Mouse (Mus musculus): ENCODE data around the gene Safb2. TPM values are rescaled to one million over a fixed set of nuclear protein-coding genes. Genes with fewer than 3 reads are reported as not detected.

Safb2 gene
- total and polyA plus RNA-seq, 3 experiments: 36.8 to 47.5 (median 43.1) TPM

DNA sequence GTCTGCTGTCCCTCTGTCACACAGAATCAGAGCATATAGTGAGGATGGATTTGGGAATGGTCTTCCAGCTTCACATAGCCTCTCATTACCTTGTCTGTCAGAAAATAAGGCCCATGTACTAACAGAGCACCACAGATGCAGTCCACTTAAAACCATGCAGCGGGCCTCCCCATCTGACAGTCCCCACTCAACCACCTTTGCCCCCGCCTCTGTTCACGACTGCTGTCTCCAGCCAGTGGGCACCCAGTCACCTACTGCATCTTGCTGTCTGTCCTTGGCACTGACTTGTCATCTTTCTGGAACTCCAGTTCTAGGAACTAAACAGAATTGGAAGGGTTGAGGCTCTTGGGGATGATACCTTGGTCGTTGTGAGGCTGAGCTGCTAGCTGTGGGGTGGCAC is 4.5 kb upstream of the Safb2 start:
- WGBS: 91% methylated on average over 4 of the region's 4 CpGs
- H3K27me3 ChIP-seq (ENCODE audit: control insufficient read depth, insufficient read depth, low read length): no peaks in the 10 kb centered on the region
- no peak overlapping the region for H3K27ac ChIP-seq
- H3K4me1 ChIP-seq (ENCODE audit: control insufficient read depth, insufficient read depth, low read length): peaks cover 15% of the 10 kb centered on the region
- H3K36me3 ChIP-seq (ENCODE audit: control insufficient read depth, insufficient read depth, low read length): peaks cover 23% of the 10 kb centered on the region
- intact Hi-C loops (cut with DNase I): loop anchor here (2.0 kb wide), 1 partner anchor 80 kb away; no protein-coding TSS in a partner anchor
- TF ChIP-seq POLR2A (IDR thresholded peaks at IDR 0.05; ENCODE audit: insufficient read depth, low read depth, low read length): no peak
- no peak for TF ChIP-seq EP300 (IDR thresholded peaks at IDR 0.05; ENCODE audit: insufficient read depth, low read depth, low read length)
- TF ChIP-seq CTCF (IDR thresholded peaks at IDR 0.05): no peak
- H3K9ac ChIP-seq (ENCODE audit: low read depth, low read length): no peak overlapping the region
- H3K4me3 ChIP-seq: no peak overlapping the region
- peaks cover 15% of the 10 kb centered on the region for H3K79me2 ChIP-seq (replicated peaks; ENCODE audit: control insufficient read depth, insufficient read depth, low read length)
- no peak for DNase-seq

DNA sequence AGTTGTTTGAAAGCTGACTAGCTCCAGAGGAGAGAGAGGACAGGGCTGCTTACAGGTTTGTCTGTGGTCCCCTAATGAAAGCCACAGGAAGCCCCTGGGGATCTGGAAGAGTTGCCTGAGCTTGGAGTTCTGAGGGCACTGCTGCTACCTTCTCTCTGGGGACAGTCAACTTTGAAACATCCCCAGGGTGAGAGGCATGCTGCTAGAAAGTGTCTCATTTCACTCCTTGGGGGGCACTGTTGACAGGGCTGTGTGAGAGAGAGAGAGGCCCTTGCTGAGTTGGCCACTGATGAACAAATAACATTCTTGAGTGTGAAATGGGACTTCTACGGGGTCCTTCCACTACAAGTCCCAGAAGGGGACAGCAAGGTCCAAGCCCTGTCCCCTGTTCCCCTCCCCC is 3.4 kb upstream of the Safb2 start:
- intact Hi-C loops (cut with DNase I): loop anchor here (2.0 kb wide), 2 partner anchors 21 to 81 kb away; partner anchors contain the start of gene 2410015M20Rik
- no peak for DNase-seq
- Histone ChIP-seq H3K79me2 (replicated peaks; ENCODE audit: control insufficient read depth, insufficient read depth, low read length) (peaks cover 15% of the 10 kb centered on the region), H3K4me3 (no peak overlapping the region), H3K27ac (no peak overlapping the region), H3K4me1 (ENCODE audit: control insufficient read depth, insufficient read depth, low read length) (peaks cover 15% of the 10 kb centered on the region), H3K9ac (ENCODE audit: low read depth, low read length) (no peak overlapping the region), H3K36me3 (ENCODE audit: control insufficient read depth, insufficient read depth, low read length) (peaks cover 28% of the 10 kb centered on the region), H3K27me3 (ENCODE audit: control insufficient read depth, insufficient read depth, low read length) (no peaks in the 10 kb centered on the region)
- TF ChIP-seq EP300 (IDR thresholded peaks at IDR 0.05; ENCODE audit: insufficient read depth, low read depth, low read length) (no peak), POLR2A (IDR thresholded peaks at IDR 0.05; ENCODE audit: insufficient read depth, low read depth, low read length) (no peak), CTCF (IDR thresholded peaks at IDR 0.05) (no peak)
- WGBS: 52% methylated on average over 1 of the region's 1 CpGs

DNA sequence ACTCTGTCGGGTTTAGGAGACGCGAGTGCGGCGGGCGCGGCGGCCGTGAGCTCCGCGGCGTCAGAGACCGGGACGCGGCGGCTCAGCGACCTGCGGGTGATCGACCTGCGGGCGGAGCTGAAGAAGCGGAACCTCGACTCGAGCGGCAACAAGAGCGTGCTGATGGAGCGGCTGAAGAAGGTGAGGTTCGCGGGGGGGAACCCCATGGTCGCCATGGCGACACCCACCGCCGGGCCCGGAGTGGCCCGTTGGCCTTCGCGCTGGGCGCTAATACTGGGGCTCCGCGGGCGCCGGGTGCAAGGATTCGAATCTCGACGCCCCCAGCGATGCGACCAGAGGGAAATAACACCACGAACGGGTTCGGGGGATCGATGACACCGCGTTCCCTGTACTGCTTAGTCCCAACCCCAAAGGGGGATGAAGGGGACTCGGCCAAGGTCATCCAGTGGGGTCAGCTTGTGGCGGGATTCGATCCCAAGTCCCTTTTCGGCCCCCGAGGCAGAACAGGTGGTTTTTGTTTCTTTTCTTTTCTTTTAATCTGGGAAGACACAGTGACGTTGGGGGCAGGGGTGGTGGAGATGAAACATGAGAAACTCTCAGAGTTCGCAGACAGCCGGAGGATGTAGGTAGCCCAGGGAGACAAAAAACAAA is 911 bp upstream of the Safb2 start:
- TF ChIP-seq EP300 (IDR thresholded peaks at IDR 0.05; ENCODE audit: insufficient read depth, low read depth, low read length) (no peak), CTCF (IDR thresholded peaks at IDR 0.05) (no peak), POLR2A (IDR thresholded peaks at IDR 0.05; ENCODE audit: insufficient read depth, low read depth, low read length) (no peak)
- peak overlapping the region; percentile 91 for H3K9ac ChIP-seq (ENCODE audit: low read depth, low read length)
- DNase-seq: peak in 1 of 2 experiments; percentile 76
- WGBS: under 1% methylated on average over 61 of the region's 61 CpGs
- intact Hi-C loops (cut with DNase I): no loop called here
- peaks cover 33% of the 10 kb centered on the region for H3K36me3 ChIP-seq (ENCODE audit: control insufficient read depth, insufficient read depth, low read length)
- peak overlapping the region; percentile 88 for H3K4me3 ChIP-seq
- peaks cover 23% of the 10 kb centered on the region for H3K4me1 ChIP-seq (ENCODE audit: control insufficient read depth, insufficient read depth, low read length)
- H3K79me2 ChIP-seq (replicated peaks; ENCODE audit: control insufficient read depth, insufficient read depth, low read length): peaks cover 16% of the 10 kb centered on the region
- H3K27me3 ChIP-seq (ENCODE audit: control insufficient read depth, insufficient read depth, low read length): no peaks in the 10 kb centered on the region
- H3K27ac ChIP-seq: peak overlapping the region; percentile 98

DNA sequence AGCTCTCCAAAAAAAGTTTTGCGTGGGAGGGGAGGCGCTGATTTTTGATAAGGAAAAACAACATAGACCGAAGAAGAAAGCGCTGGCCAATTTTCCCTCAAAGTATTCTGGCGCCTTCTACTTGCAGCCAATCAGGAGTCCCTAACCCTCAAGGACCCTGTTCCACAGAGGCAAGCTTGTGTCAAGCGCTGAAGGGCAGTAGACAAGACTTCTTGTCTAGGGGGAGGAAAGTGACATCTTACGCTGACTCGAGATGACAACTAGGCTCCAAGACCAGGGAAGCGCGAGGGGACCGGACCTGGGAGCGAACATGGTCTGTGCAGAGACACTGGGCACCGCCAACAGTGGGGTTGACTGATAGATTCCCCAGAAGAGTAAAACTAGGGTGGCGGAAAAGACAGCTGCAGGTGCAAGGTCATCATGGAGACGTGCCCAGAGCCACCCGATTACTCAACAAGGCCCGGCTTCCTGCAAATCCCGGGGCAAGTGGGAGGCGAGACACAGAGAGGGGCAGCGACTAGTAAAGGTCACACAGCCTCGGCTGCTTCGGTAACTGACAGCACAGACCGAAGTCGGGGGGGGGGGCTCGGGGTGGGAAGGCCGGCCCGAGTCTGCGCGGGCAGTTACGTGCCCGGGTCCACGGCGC is 651 bp downstream of the Safb2 start:
- under 1% methylated on average over 33 of the region's 33 CpGs for WGBS
- Histone ChIP-seq H3K27ac (peak overlapping the region; percentile 98), H3K4me1 (ENCODE audit: control insufficient read depth, insufficient read depth, low read length) (peaks cover 23% of the 10 kb centered on the region), H3K27me3 (ENCODE audit: control insufficient read depth, insufficient read depth, low read length) (no peaks in the 10 kb centered on the region), H3K4me3 (peak overlapping the region; percentile 100), H3K9ac (ENCODE audit: low read depth, low read length) (peak overlapping the region; percentile 97), H3K79me2 (replicated peaks; ENCODE audit: control insufficient read depth, insufficient read depth, low read length) (peaks cover 17% of the 10 kb centered on the region), H3K36me3 (ENCODE audit: control insufficient read depth, insufficient read depth, low read length) (peaks cover 33% of the 10 kb centered on the region)
- intact Hi-C loops (cut with DNase I): loop anchor here (5.0 kb wide), 1 partner anchor 44 kb away; the partner anchor contains the start of genes Catsperd and Lonp1
- peak; percentile 18 to 63 for DNase-seq
- TF ChIP-seq EP300 (IDR thresholded peaks at IDR 0.05; ENCODE audit: insufficient read depth, low read depth, low read length) (no peak), CTCF (IDR thresholded peaks at IDR 0.05) (no peak), POLR2A (IDR thresholded peaks at IDR 0.05; ENCODE audit: insufficient read depth, low read depth, low read length) (no peak)

- intact Hi-C loops (cut with DNase I): loop anchor here (5.0 kb wide), 1 partner anchor 44 kb away; the partner anchor contains the start of genes Catsperd and Lonp1
- Histone ChIP-seq H3K27me3 (ENCODE audit: control insufficient read depth, insufficient read depth, low read length) (no peaks in the 10 kb centered on the region), H3K9ac (ENCODE audit: low read depth, low read length) (peak overlapping the region; percentile 17), H3K27ac (peak overlapping the region; percentile 98), H3K79me2 (replicated peaks; ENCODE audit: control insufficient read depth, insufficient read depth, low read length) (peaks cover 16% of the 10 kb centered on the region), H3K4me3 (peak overlapping the region; percentile 100), H3K4me1 (ENCODE audit: control insufficient read depth, insufficient read depth, low read length) (peaks cover 21% of the 10 kb centered on the region), H3K36me3 (ENCODE audit: control insufficient read depth, insufficient read depth, low read length) (peaks cover 30% of the 10 kb centered on the region)
- whole genome bisulfite sequencing: 61% methylated on average over 1 of the region's 1 CpGs
- TF ChIP-seq CTCF (IDR thresholded peaks at IDR 0.05) (no peak), EP300 (IDR thresholded peaks at IDR 0.05; ENCODE audit: insufficient read depth, low read depth, low read length) (no peak), POLR2A (IDR thresholded peaks at IDR 0.05; ENCODE audit: insufficient read depth, low read depth, low read length) (no peak)
- DNase-seq: no peak
Observed at GRCm38 (mm10) chr17:56583071-56583470, 1.3 kb downstream of the Safb2 start.

- intact Hi-C loops (cut with DNase I): no loop called here
- WGBS: 91% methylated on average over 3 of the region's 3 CpGs
- H3K36me3 ChIP-seq (ENCODE audit: control insufficient read depth, insufficient read depth, low read length): no peaks in the 10 kb centered on the region
Observed at GRCm38 (mm10) chr17:56572939-56573338, 11.4 kb downstream of the Safb2 start.

More at GRCm38 (mm10) chr17:56572939-56573338, 11.4 kb downstream of the Safb2 start:
- no peaks in the 10 kb centered on the region for H3K79me2 ChIP-seq (replicated peaks; ENCODE audit: control insufficient read depth, insufficient read depth, low read length)
- no peak overlapping the region for H3K9ac ChIP-seq (ENCODE audit: low read depth, low read length)
- TF ChIP-seq CTCF (IDR thresholded peaks at IDR 0.05): no peak
- TF ChIP-seq POLR2A (IDR thresholded peaks at IDR 0.05; ENCODE audit: insufficient read depth, low read depth, low read length): no peak
- no peak for TF ChIP-seq EP300 (IDR thresholded peaks at IDR 0.05; ENCODE audit: insufficient read depth, low read depth, low read length)
- H3K4me1 ChIP-seq (ENCODE audit: control insufficient read depth, insufficient read depth, low read length): no peaks in the 10 kb centered on the region
- no peak overlapping the region for H3K4me3 ChIP-seq
- no peak overlapping the region for H3K27ac ChIP-seq
- no peaks in the 10 kb centered on the region for H3K27me3 ChIP-seq (ENCODE audit: control insufficient read depth, insufficient read depth, low read length)
- DNase-seq: no peak

Data from heart, adult 2 months (tissue).